Comparison of ENCODE assay signal across 25 mouse cellular contexts in the genomic region with DNA sequence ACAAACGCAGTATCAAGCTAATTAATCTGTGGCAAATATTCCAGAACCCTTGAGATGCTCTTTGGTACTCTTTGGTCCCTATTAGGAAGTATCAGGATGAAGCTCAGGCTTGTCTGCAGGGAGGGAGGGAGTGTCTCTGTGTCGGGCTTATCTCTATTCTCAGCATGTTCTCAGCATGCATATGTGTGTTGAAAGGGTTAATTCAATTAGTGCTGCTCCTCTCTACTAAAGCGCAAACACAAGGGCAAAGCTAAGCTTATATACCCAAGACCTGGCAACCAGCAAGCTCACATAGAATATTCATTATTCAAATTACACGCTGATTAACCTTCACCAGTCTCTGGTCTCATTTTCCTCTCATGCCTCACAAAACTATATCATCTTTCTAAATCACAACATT. TPM values are rescaled to one million over a fixed set of nuclear protein-coding genes. Genes with fewer than 3 reads are reported as not detected.
DNase-seq lines count a peak whose midpoint lies in the region; ATAC-seq and TF ChIP-seq lines count a peak whose summit lies in the region.
"Had no signal": no experiment of that assay in that cellular context is flagged by ENCODE, and none has a peak within 500 bp of the region (broad histone marks: within the 10 kb centered on the region; RNA-seq: fewer than 3 reads in every experiment).

No protein-coding gene starts in this region.

- no peak overlapping the region for H3K27ac ChIP-seq in hindbrain, embryonic 11.5 days (ENCODE audit: low read depth, low read length)
- H3K27ac ChIP-seq in hindbrain, embryonic 16.5 days (ENCODE audit: low read depth, low read length), result no peak overlapping the region
- H3K27ac ChIP-seq in hindbrain, postnatal 0 days, result no peak overlapping the region
- no peak overlapping the region for H3K27ac ChIP-seq in neural tube, embryonic 14.5 days (ENCODE audit: low read depth, low read length)
- H3K27ac ChIP-seq in liver, embryonic 11.5 days (ENCODE audit: low read depth, low read length), result no peak overlapping the region
- H3K27ac ChIP-seq: kidney, embryonic 15.5 days; limb, embryonic 13.5 days; liver, embryonic 13.5 days had no signal

- H3K4me3 ChIP-seq in hindbrain, embryonic 11.5 days (ENCODE audit: low read depth, low read length), result no peak overlapping the region
- H3K4me3 ChIP-seq in hindbrain, embryonic 16.5 days (ENCODE audit: low read length), result no peak overlapping the region
- H3K4me3 ChIP-seq in hindbrain, postnatal 0 days (ENCODE audit: low read length), result no peak overlapping the region
- H3K4me3 ChIP-seq in neural tube, embryonic 14.5 days (ENCODE audit: low read depth, low read length), result no peak overlapping the region
- no peak overlapping the region for H3K4me3 ChIP-seq in liver, embryonic 11.5 days (ENCODE audit: low read depth, low read length)
- H3K4me3 ChIP-seq: heart, embryonic 12.5 days; kidney, embryonic 15.5 days; limb, embryonic 13.5 days; liver, embryonic 13.5 days had no signal

- no peak overlapping the region for H3K4me2 ChIP-seq in hindbrain, embryonic 11.5 days (replicated peaks; ENCODE audit: low read depth, low read length)
- H3K4me2 ChIP-seq in hindbrain, embryonic 16.5 days (ENCODE audit: low read length), result no peak overlapping the region
- no peak overlapping the region for H3K4me2 ChIP-seq in hindbrain, postnatal 0 days (ENCODE audit: low read depth, low read length)
- H3K4me2 ChIP-seq in neural tube, embryonic 14.5 days (ENCODE audit: low read depth, low read length), result no peak overlapping the region
- H3K4me2 ChIP-seq in liver, embryonic 11.5 days, result no peak overlapping the region
- H3K4me2 ChIP-seq: heart, embryonic 12.5 days; kidney, embryonic 15.5 days; limb, embryonic 13.5 days; liver, embryonic 13.5 days had no signal

- peak; percentile 86 for ATAC-seq in hindbrain, embryonic 11.5 days (ENCODE audit: low FRiP score)
- no peak for ATAC-seq in hindbrain, embryonic 16.5 days
- ATAC-seq in hindbrain, postnatal 0 days, result no peak
- ATAC-seq in neural tube, embryonic 14.5 days (ENCODE audit: low read depth), result peak; percentile 58
- no peak for ATAC-seq in liver, embryonic 11.5 days (replicated peaks; ENCODE audit: low FRiP score)
- ATAC-seq: intestine, postnatal 0 days had no signal

- no peaks in the 10 kb centered on the region for H3K9me3 ChIP-seq in hindbrain, embryonic 11.5 days (ENCODE audit: control insufficient read depth, low read length)
- H3K9me3 ChIP-seq in hindbrain, embryonic 16.5 days (ENCODE audit: control insufficient read depth, low read length), result no peaks in the 10 kb centered on the region
- H3K9me3 ChIP-seq in hindbrain, postnatal 0 days (ENCODE audit: low read length), result no peaks in the 10 kb centered on the region
- H3K9me3 ChIP-seq in neural tube, embryonic 14.5 days (ENCODE audit: control insufficient read depth, low read length), result no peaks in the 10 kb centered on the region
- H3K9me3 ChIP-seq in liver, embryonic 11.5 days (ENCODE audit: control insufficient read depth, low read length), result no peaks in the 10 kb centered on the region
- H3K9me3 ChIP-seq: G1E; heart, embryonic 12.5 days; kidney, embryonic 15.5 days; limb, embryonic 13.5 days; liver, embryonic 13.5 days had no signal

- WGBS in hindbrain, embryonic 11.5 days, result 47% methylated on average over 4 of the region's 4 CpGs
- WGBS in hindbrain, embryonic 16.5 days, result 35% methylated on average over 4 of the region's 4 CpGs
- 27% methylated on average over 4 of the region's 4 CpGs for WGBS in hindbrain, postnatal 0 days
- 44% methylated on average over 4 of the region's 4 CpGs for WGBS in neural tube, embryonic 14.5 days
- WGBS in liver, embryonic 11.5 days, result 65% methylated on average over 4 of the region's 4 CpGs

- H3K27me3 ChIP-seq in hindbrain, embryonic 11.5 days (ENCODE audit: control insufficient read depth, insufficient read depth, low read length), result no peaks in the 10 kb centered on the region
- H3K27me3 ChIP-seq in hindbrain, embryonic 16.5 days (replicated peaks; ENCODE audit: control insufficient read depth, insufficient read depth, low read length), result no peaks in the 10 kb centered on the region
- H3K27me3 ChIP-seq in hindbrain, postnatal 0 days (ENCODE audit: insufficient read depth, low read length), result no peaks in the 10 kb centered on the region
- H3K27me3 ChIP-seq in neural tube, embryonic 14.5 days (ENCODE audit: control insufficient read depth, insufficient read depth, low read length), result no peaks in the 10 kb centered on the region
- H3K27me3 ChIP-seq in liver, embryonic 11.5 days (replicated peaks; ENCODE audit: control insufficient read depth, insufficient read depth, low read length), result no peaks in the 10 kb centered on the region
- H3K27me3 ChIP-seq: CH12.LX; heart, embryonic 12.5 days; kidney, embryonic 15.5 days; limb, embryonic 13.5 days; liver, embryonic 13.5 days had no signal

- no peak for TF ChIP-seq CTCF in hindbrain, postnatal 0 days (IDR thresholded peaks at IDR 0.05; ENCODE audit: low read depth)

- H3K4me1 ChIP-seq in hindbrain, embryonic 11.5 days (replicated peaks; ENCODE audit: control insufficient read depth, insufficient read depth, low read length), result no peaks in the 10 kb centered on the region
- no peaks in the 10 kb centered on the region for H3K4me1 ChIP-seq in hindbrain, embryonic 16.5 days (ENCODE audit: control insufficient read depth, insufficient read depth, low read depth, low read length)
- no peaks in the 10 kb centered on the region for H3K4me1 ChIP-seq in hindbrain, postnatal 0 days (ENCODE audit: insufficient read depth, low read length)
- H3K4me1 ChIP-seq in neural tube, embryonic 14.5 days (ENCODE audit: control insufficient read depth, insufficient read depth, low read length), result no peaks in the 10 kb centered on the region
- H3K4me1 ChIP-seq in liver, embryonic 11.5 days (replicated peaks; ENCODE audit: control insufficient read depth, insufficient read depth, low read length), result peaks cover 4% of the 10 kb centered on the region; the same call in 1 of the 2 replicates
- H3K4me1 ChIP-seq: kidney, embryonic 15.5 days; limb, embryonic 13.5 days had no signal

- DNase-seq in hindbrain, embryonic 11.5 days (ENCODE audit: low spot score), result peak; percentile 26
- peak; percentile 8 for DNase-seq in retina, postnatal 1 day
- DNase-seq in retina, embryonic 14.5 days (ENCODE audit: low spot score), result no peak
- peak; percentile 15 for DNase-seq in hindbrain, postnatal 0 days (ENCODE audit: low spot score)
- no peak for DNase-seq in liver, embryonic 11.5 days (ENCODE audit: low spot score)
- DNase-seq in cerebellum, postnatal 25 days, result no peak
- DNase-seq: adrenal gland, adult 8-10 months; B cell, adult 2 months; cerebellum, adult 2 months; gastrocnemius, postnatal 14 days; heart, adult 18-20 months; heart, postnatal 10 days; kidney, postnatal 4 days; layer of hippocampus, adult 9-11 months; liver, embryonic 13.5 days; lung, adult 2 months; lung, postnatal 14 days had no signal

- H3K9ac ChIP-seq in hindbrain, embryonic 11.5 days (ENCODE audit: low read depth, low read length), result no peak overlapping the region
- H3K9ac ChIP-seq in hindbrain, embryonic 16.5 days (ENCODE audit: low read depth, low read length), result no peak overlapping the region
- no peak overlapping the region for H3K9ac ChIP-seq in hindbrain, postnatal 0 days (replicated peaks; ENCODE audit: low read length)
- no peak overlapping the region for H3K9ac ChIP-seq in neural tube, embryonic 14.5 days (replicated peaks; ENCODE audit: low read depth, low read length)
- H3K9ac ChIP-seq in liver, embryonic 11.5 days (ENCODE audit: low read depth, low read length), result no peak overlapping the region
- H3K9ac ChIP-seq: heart, embryonic 12.5 days; kidney, embryonic 15.5 days; limb, embryonic 13.5 days; liver, embryonic 13.5 days had no signal

- H3K36me3 ChIP-seq in hindbrain, embryonic 11.5 days (ENCODE audit: control insufficient read depth, insufficient read depth, low read length), result no peaks in the 10 kb centered on the region
- peaks cover 30% of the 10 kb centered on the region for H3K36me3 ChIP-seq in hindbrain, embryonic 16.5 days (ENCODE audit: control insufficient read depth, insufficient read depth, low read length)
- peaks cover 16% of the 10 kb centered on the region; the same call in 1 of the 2 replicates for H3K36me3 ChIP-seq in hindbrain, postnatal 0 days (ENCODE audit: insufficient read depth, low read length)
- H3K36me3 ChIP-seq in neural tube, embryonic 14.5 days (ENCODE audit: control insufficient read depth, insufficient read depth, low read length), result peaks cover 19% of the 10 kb centered on the region; the same call in 1 of the 2 replicates
- H3K36me3 ChIP-seq in liver, embryonic 11.5 days (ENCODE audit: control insufficient read depth, insufficient read depth, low read length), result peaks cover 11% of the 10 kb centered on the region

RNA-seq across cellular contexts. Expression of gene Ero1l, which starts 14.6 kb away (rescaled TPM):
- polyA plus RNA-seq in hindbrain, embryonic 11.5 days (2014; fragmentation: Nextera tagmentation; extraction: Ambion mirVana), result 32.2 and 33.9 TPM in 2 replicates
- 21.5 and 24.8 TPM in 2 replicates for polyA plus RNA-seq in hindbrain, embryonic 16.5 days (2015; fragmentation: Nextera tagmentation; extraction: Ambion mirVana)
- 15.7 and 18.7 TPM in 2 replicates for total RNA-seq in hindbrain, postnatal 0 days (2014; rRNA removed)
- polyA plus RNA-seq in hindbrain, postnatal 0 days (2015; fragmentation: Nextera tagmentation; extraction: Ambion mirVana), result 23.3 and 25.7 TPM in 2 replicates
- 21.1 and 24.3 TPM in 2 replicates for polyA plus RNA-seq in neural tube, embryonic 14.5 days (2014; fragmentation: Nextera tagmentation; extraction: Ambion mirVana)
- polyA plus RNA-seq in liver, embryonic 11.5 days (2014; fragmentation: Nextera tagmentation; extraction: Ambion mirVana), result 64.4 and 78.9 TPM in 2 replicates

RNA-seq across cellular contexts. Expression of gene Psmc6, which starts 25.6 kb away (rescaled TPM):
- polyA plus RNA-seq in hindbrain, embryonic 11.5 days (2014; fragmentation: Nextera tagmentation; extraction: Ambion mirVana), result 253 and 263 TPM in 2 replicates
- 143 and 148 TPM in 2 replicates for polyA plus RNA-seq in hindbrain, embryonic 16.5 days (2015; fragmentation: Nextera tagmentation; extraction: Ambion mirVana)
- 65.0 and 72.6 TPM in 2 replicates for total RNA-seq in hindbrain, postnatal 0 days (2014; rRNA removed)
- 136 and 144 TPM in 2 replicates for polyA plus RNA-seq in hindbrain, postnatal 0 days (2015; fragmentation: Nextera tagmentation; extraction: Ambion mirVana)
- 184 and 192 TPM in 2 replicates for polyA plus RNA-seq in neural tube, embryonic 14.5 days (2014; fragmentation: Nextera tagmentation; extraction: Ambion mirVana)
- polyA plus RNA-seq in liver, embryonic 11.5 days (2014; fragmentation: Nextera tagmentation; extraction: Ambion mirVana), result 178 and 191 TPM in 2 replicates

RNA-seq across cellular contexts. Expression of gene Styx, which starts 47.0 kb away (rescaled TPM):
- 35.2 and 51.6 TPM in 2 replicates for polyA plus RNA-seq in hindbrain, embryonic 11.5 days (2014; fragmentation: Nextera tagmentation; extraction: Ambion mirVana)
- 50.6 and 64.1 TPM in 2 replicates for polyA plus RNA-seq in hindbrain, embryonic 16.5 days (2015; fragmentation: Nextera tagmentation; extraction: Ambion mirVana)
- 20.7 and 22.7 TPM in 2 replicates for total RNA-seq in hindbrain, postnatal 0 days (2014; rRNA removed)
- polyA plus RNA-seq in hindbrain, postnatal 0 days (2015; fragmentation: Nextera tagmentation; extraction: Ambion mirVana), result 72.4 and 73.7 TPM in 2 replicates
- 74.1 and 76.1 TPM in 2 replicates for polyA plus RNA-seq in neural tube, embryonic 14.5 days (2014; fragmentation: Nextera tagmentation; extraction: Ambion mirVana)
- polyA plus RNA-seq in liver, embryonic 11.5 days (2014; fragmentation: Nextera tagmentation; extraction: Ambion mirVana), result 40.1 and 46.9 TPM in 2 replicates

Comparison
In these comparisons a context has a peak if more than half of its experiments do, and no peak if none do; other contexts are left out.
1. ATAC-seq: peak in hindbrain, embryonic 11.5 days (single experiment) and neural tube, embryonic 14.5 days (single experiment); none in hindbrain, embryonic 16.5 days (single experiment), hindbrain, postnatal 0 days (single experiment) and liver, embryonic 11.5 days (single experiment).
2. DNase-seq: peak in hindbrain, embryonic 11.5 days (single experiment), retina, postnatal 1 day (single experiment) and hindbrain, postnatal 0 days (single experiment); none in retina, embryonic 14.5 days (single experiment), liver, embryonic 11.5 days (single experiment) and cerebellum, postnatal 25 days (0 of 2).